Mouse (Mus musculus) lung, adult 2 months (tissue): ENCODE data around the gene Lasp1.

ENCODE experiments used
- CTCF ChIP-seq: fragments of 200-500 bp; IDR thresholded peaks from 2 replicates; pipeline ENCODE4 v1.5.1; 2011; ENCODE audit warnings: mild to moderate bottlenecking, low read length, control low read depth; ENCODE audit not compliant: insufficient read depth
- POLR2A ChIP-seq: fragments of 200-500 bp; IDR thresholded peaks from 2 replicates; pipeline ENCODE4 v1.6.1; 2011; ENCODE audit warnings: low read depth, mild to moderate bottlenecking, control low read depth, low read length, borderline replicate concordance; ENCODE audit errors: extremely low read depth

- TF ChIP-seq POLR2A: no peak
- no peak for TF ChIP-seq CTCF
These were observed 2.0 kb downstream of the Lasp1 start for GRCm38 (mm10) chr11:97800691-97801408.
